Mouse (Mus musculus) MEL (cell line): Measurements from ENCODE around the gene Commd6. TPM values are rescaled to one million over a fixed set of nuclear protein-coding genes. Genes with fewer than 3 reads are reported as not detected.

Experiments
- DNase-seq: peaks from one replicate; pipeline ENCODE4 v3.0.0; 2011; ENCODE audit warnings: low read depth, low spot score
- H3K27ac ChIP-seq: 2 replicates; pipeline ENCODE4 v1.5.1; 2012; ENCODE audit warnings: low read depth, mild to moderate bottlenecking, control low read depth, low read length, moderate library complexity; ENCODE audit not compliant: control insufficient read depth
- H3K27me3 ChIP-seq, 2 experiments: fragments of 150-350 bp in 1 of 2; sonication (generic) in 1 of 2; 2 replicates each; pipeline ENCODE4 v1.6.1; 2012; ENCODE audit warnings: low read length in 2 of 2, mild to moderate bottlenecking in 2 of 2, improper control_type of control experiment in 1 of 2, moderate library complexity in 1 of 2; ENCODE audit not compliant: insufficient read depth in 2 of 2, control insufficient read depth in 1 of 2
- H3K36me3 ChIP-seq, 2 experiments: 2 replicates each; pipeline ENCODE4 v1.6.1; 2012 to 2014; ENCODE audit warnings: low read length in 2 of 2, improper control_type of control experiment in 1 of 2, inconsistent platforms in 1 of 2, mild to moderate bottlenecking in 1 of 2; ENCODE audit not compliant: insufficient read depth in 2 of 2, control insufficient read depth in 1 of 2
- H3K4me1 ChIP-seq, 2 experiments: fragments of 150-350 bp in 1 of 2; sonication (generic) in 1 of 2; 2 replicates each; pipeline ENCODE4 v1.6.1; 2012; ENCODE audit warnings: low read length in 2 of 2, improper control_type of control experiment in 1 of 2, mild to moderate bottlenecking in 1 of 2; ENCODE audit not compliant: insufficient read depth in 2 of 2, control insufficient read depth in 1 of 2
- H3K4me3 ChIP-seq, 2 experiments: fragments of 150-350 bp in 1 of 2; sonication (generic) in 1 of 2; 2 replicates each; pipeline ENCODE4 v1.5.1; 2012; ENCODE audit warnings: low read depth in 2 of 2, low read length in 2 of 2, mild to moderate bottlenecking in 2 of 2, moderate library complexity in 2 of 2, control low read depth in 1 of 2, improper control_type of control experiment in 1 of 2; ENCODE audit not compliant: control insufficient read depth in 1 of 2, insufficient read depth in 1 of 2
- H3K79me2 ChIP-seq: 2 replicates; pipeline ENCODE4 v1.6.1; 2012; ENCODE audit warnings: mild to moderate bottlenecking, low read length, moderate library complexity; ENCODE audit not compliant: control insufficient read depth, poor library complexity, insufficient read depth
- H3K9ac ChIP-seq: 2 replicates; pipeline ENCODE4 v1.6.1; 2012; ENCODE audit warnings: low read depth, mild to moderate bottlenecking, control low read depth, low read length, moderate library complexity; ENCODE audit not compliant: control insufficient read depth, poor library complexity, severe bottlenecking
- H3K9me3 ChIP-seq: fragments of 150-350 bp; sonication (generic); replicated peaks from 2 replicates; pipeline ENCODE4 v1.6.1; 2012; ENCODE audit warnings: mild to moderate bottlenecking, low read length, improper control_type of control experiment, moderate library complexity; ENCODE audit not compliant: insufficient read depth
- BHLHE40 ChIP-seq: IDR thresholded peaks from 2 replicates; pipeline ENCODE4 v1.6.1; 2012; ENCODE audit warnings: low read depth, mild to moderate bottlenecking, inconsistent platforms, low read length, improper control_type of control experiment, borderline replicate concordance
- CHD1 ChIP-seq: IDR thresholded peaks from 2 replicates; pipeline ENCODE4 v1.6.1; 2012; ENCODE audit warnings: low read depth, mild to moderate bottlenecking, inconsistent platforms, low read length, improper control_type of control experiment
- CTCF ChIP-seq, 3 experiments: IDR thresholded peaks in 2 of 3; conservative IDR thresholded peaks in 1 of 3; 2 replicates each; pipeline ENCODE4 v1.5.1; 2011 to 2012; ENCODE audit warnings: low read length in 3 of 3, low read depth in 2 of 3, mild to moderate bottlenecking in 2 of 3, improper control_type of control experiment in 1 of 3, inconsistent platforms in 1 of 3, mixed read lengths in 1 of 3, moderate library complexity in 1 of 3; ENCODE audit not compliant: control insufficient read depth in 1 of 3, insufficient read depth in 1 of 3, poor library complexity in 1 of 3, severe bottlenecking in 1 of 3
- EP300 ChIP-seq, 2 experiments: IDR thresholded peaks; 2 replicates each; pipeline ENCODE4 v1.6.1; 2011; ENCODE audit warnings: improper control_type of control experiment in 2 of 2, low read length in 2 of 2, low read depth in 1 of 2, mild to moderate bottlenecking in 1 of 2
- GABPA ChIP-seq: IDR thresholded peaks from 2 replicates; pipeline ENCODE4 v1.6.1; 2012; ENCODE audit warnings: low read depth, mild to moderate bottlenecking, inconsistent platforms, low read length, improper control_type of control experiment, moderate library complexity
- GATA1 ChIP-seq: IDR thresholded peaks from 2 replicates; pipeline ENCODE4 v1.6.1; 2011; ENCODE audit warnings: low read depth, low read length, improper control_type of control experiment
- JUND ChIP-seq: IDR thresholded peaks from 2 replicates; pipeline ENCODE4 v1.6.1; 2011; ENCODE audit warnings: low read depth, mild to moderate bottlenecking, improper control_type of control experiment, low read length
- KAT2A ChIP-seq: conservative IDR thresholded peaks from 2 replicates; pipeline ENCODE4 v1.6.1; 2012; ENCODE audit warnings: low read depth, low read length, improper control_type of control experiment, inconsistent platforms
- MAX ChIP-seq: IDR thresholded peaks from 2 replicates; pipeline ENCODE4 v1.6.1; 2011; ENCODE audit warnings: low read length, improper control_type of control experiment
- MEF2A ChIP-seq: IDR thresholded peaks from 2 replicates; pipeline ENCODE4 v1.6.1; 2014; ENCODE audit warnings: low read depth, mild to moderate bottlenecking, inconsistent platforms, low read length, improper control_type of control experiment; ENCODE audit not compliant: poor library complexity, insufficient replicate concordance, severe bottlenecking; ENCODE audit errors: extremely low read depth
- MYB ChIP-seq: IDR thresholded peaks from 2 replicates; pipeline ENCODE4 v1.6.1; 2011; ENCODE audit warnings: mild to moderate bottlenecking, low read depth, low read length, improper control_type of control experiment
- MYC ChIP-seq: IDR thresholded peaks from 2 replicates; pipeline ENCODE4 v1.6.1; 2011; ENCODE audit warnings: low read depth, mild to moderate bottlenecking, low read length, improper control_type of control experiment, moderate library complexity
- NELFE ChIP-seq: IDR thresholded peaks from 2 replicates; pipeline ENCODE4 v1.6.1; 2011; ENCODE audit warnings: low read depth, low read length, improper control_type of control experiment
- POLR2AphosphoS5 ChIP-seq: IDR thresholded peaks from 2 replicates; pipeline ENCODE4 v1.6.1; 2012; ENCODE audit warnings: low read depth, borderline replicate concordance, mild to moderate bottlenecking, inconsistent platforms, low read length, moderate library complexity, mixed read lengths
- RAD21 ChIP-seq: IDR thresholded peaks from 2 replicates; pipeline ENCODE4 v1.6.1; 2011; ENCODE audit warnings: mild to moderate bottlenecking, low read depth, low read length, improper control_type of control experiment
- RCOR1 ChIP-seq: IDR thresholded peaks from 2 replicates; pipeline ENCODE4 v1.6.1; 2012; ENCODE audit warnings: low read depth, mild to moderate bottlenecking, inconsistent platforms, low read length, improper control_type of control experiment
- TBP ChIP-seq: IDR thresholded peaks from 2 replicates; pipeline ENCODE4 v1.8.0; 2011; ENCODE audit warnings: low read depth, low read length, improper control_type of control experiment
- USF2 ChIP-seq, 2 experiments: IDR thresholded peaks; 2 replicates each; pipeline ENCODE4 v1.6.1; 2011 to 2012; ENCODE audit warnings: improper control_type of control experiment in 2 of 2, low read length in 2 of 2, borderline replicate concordance in 1 of 2, inconsistent platforms in 1 of 2, low read depth in 1 of 2, mild to moderate bottlenecking in 1 of 2; ENCODE audit not compliant: insufficient read depth in 1 of 2
- ZC3H11A ChIP-seq: IDR thresholded peaks from 2 replicates; pipeline ENCODE4 v1.6.1; 2012; ENCODE audit warnings: low read depth, mild to moderate bottlenecking, inconsistent platforms, low read length, improper control_type of control experiment
- ZKSCAN1 ChIP-seq: IDR thresholded peaks from 2 replicates; pipeline ENCODE4 v1.6.1; 2012; ENCODE audit warnings: low read depth, mild to moderate bottlenecking, inconsistent platforms, low read length, improper control_type of control experiment, moderate library complexity
- ZMIZ1 ChIP-seq: IDR thresholded peaks from 2 replicates; pipeline ENCODE4 v1.6.1; 2012; ENCODE audit warnings: low read depth, mild to moderate bottlenecking, inconsistent platforms, low read length, improper control_type of control experiment, moderate library complexity
- ZNF384 ChIP-seq: IDR thresholded peaks from 2 replicates; pipeline ENCODE4 v1.6.1; 2012; ENCODE audit warnings: low read depth, mild to moderate bottlenecking, inconsistent platforms, low read length, improper control_type of control experiment
- polyA plus RNA-seq, 2 experiments: library from polyadenylated mRNA; stranded (reverse) in 1 of 2; unstranded in 1 of 2; fragments of >175 nt in 1 of 2; fragments of >200 nt in 1 of 2; gene quantifications; 2 replicates each; pipeline versions ENCODE4 v1.2.1 to v1.2.4; 2012; ENCODE audit warnings: low replicate concordance in 2 of 2, low read depth in 1 of 2; ENCODE audit not compliant: insufficient read length in 2 of 2, insufficient read depth in 1 of 2, missing spikeins in 1 of 2
- total RNA-seq: library from RNA; depleted of rRNA; stranded (reverse); fragments of 300-350 nt; gene quantifications from 2 replicates; pipeline ENCODE4 v1.2.3, GENCODE M21; 2012

Gene Commd6
- total and polyA plus RNA-seq, 3 experiments: 57.3 to 61.2 TPM; not detected in 1

- TF ChIP-seq ZMIZ1 (no peak), KAT2A (no peak), RAD21 (no peak), GABPA (no peak), ZNF384 (peak; percentile 78), ZKSCAN1 (no peak), EP300 (IDR thresholded peaks at IDR 0.05; ENCODE audit: low read depth in 1 of 2, low read length in 2 of 2) (0 out of 4 replicates have a peak, but pooled peaks of 1 of the 2 experiments have one; percentile 4), MYB (no peak), MYC (no peak), ZC3H11A (no peak), CTCF (IDR thresholded peaks at IDR 0.05 in 2 of 3, conservative IDR thresholded peaks at IDR 0.05 in 1 of 3; ENCODE audit: control insufficient read depth in 1 of 3, insufficient read depth in 1 of 3, low read depth in 2 of 3, low read length in 3 of 3, poor library complexity in 1 of 3, severe bottlenecking in 1 of 3) (no peak), POLR2AphosphoS5 (no peak), TBP (no peak), USF2 (IDR thresholded peaks at IDR 0.05; ENCODE audit: borderline replicate concordance in 1 of 2, insufficient read depth in 1 of 2, low read depth in 1 of 2, low read length in 2 of 2) (no peak), BHLHE40 (no peak)
- TF ChIP-seq, all 39 proteins: peak for 2
- H3K9ac ChIP-seq: no peak overlapping the region
- peak; percentile 47 for DNase-seq
- no peak overlapping the region for H3K27ac ChIP-seq
- peaks cover 0 to 6% of the 10 kb centered on the region in 2 experiments; a peak in 2 of 4 replicates for H3K36me3 ChIP-seq
- no peaks in the 10 kb centered on the region for H3K79me2 ChIP-seq
- H3K9me3 ChIP-seq: no peaks in the 10 kb centered on the region
- no peaks in the 10 kb centered on the region for H3K4me1 ChIP-seq
- no peaks in the 10 kb centered on the region for H3K27me3 ChIP-seq
- no peak overlapping the region for H3K4me3 ChIP-seq
These were observed 31.7 kb upstream of the Commd6 start for GRCm38 (mm10) chr14:101672226-101672625.

- Histone ChIP-seq H3K27ac (no peak overlapping the region), H3K36me3 (peaks cover 0 to 8% of the 10 kb centered on the region in 2 experiments; a peak in 2 of 4 replicates)
- DNase-seq: no peak
These were observed 28.1 kb upstream of the Commd6 start for GRCm38 (mm10) chr14:101668626-101669025.

More at GRCm38 (mm10) chr14:101668626-101669025, 28.1 kb upstream of the Commd6 start:
- Histone ChIP-seq H3K79me2 (no peaks in the 10 kb centered on the region; the same call in 1 of the 2 replicates), H3K9me3 (no peaks in the 10 kb centered on the region), H3K4me1 (no peaks in the 10 kb centered on the region), H3K4me3 (no peak overlapping the region), H3K27me3 (no peaks in the 10 kb centered on the region), H3K9ac (no peak overlapping the region)
- no peak for TF ChIP-seq RAD21
- no peak for TF ChIP-seq NELFE
- TF ChIP-seq ZKSCAN1: no peak
- no peak for TF ChIP-seq GATA1
- TF ChIP-seq POLR2AphosphoS5: no peak
- TF ChIP-seq CHD1: no peak
- TF ChIP-seq MEF2A: no peak
- no peak for TF ChIP-seq JUND
- no peak for TF ChIP-seq GABPA
- TF ChIP-seq CTCF (IDR thresholded peaks at IDR 0.05 in 2 of 3, conservative IDR thresholded peaks at IDR 0.05 in 1 of 3; ENCODE audit: control insufficient read depth in 1 of 3, insufficient read depth in 1 of 3, low read depth in 2 of 3, low read length in 3 of 3, poor library complexity in 1 of 3, severe bottlenecking in 1 of 3): no peak
- TF ChIP-seq RCOR1: no peak
- TF ChIP-seq MAX: no peak
- TF ChIP-seq EP300 (IDR thresholded peaks at IDR 0.05; ENCODE audit: low read depth in 1 of 2, low read length in 2 of 2): no peak
